Mouse (Mus musculus): Measurements from ENCODE around the gene Ppm1e. TPM values are rescaled to one million over a fixed set of nuclear protein-coding genes. Genes with fewer than 3 reads are reported as not detected.

Ppm1e gene
- 2.1 and 2.4 TPM in 2 replicates for polyA plus RNA-seq (2015; fragmentation: Nextera tagmentation; extraction: Ambion mirVana)

DNA sequence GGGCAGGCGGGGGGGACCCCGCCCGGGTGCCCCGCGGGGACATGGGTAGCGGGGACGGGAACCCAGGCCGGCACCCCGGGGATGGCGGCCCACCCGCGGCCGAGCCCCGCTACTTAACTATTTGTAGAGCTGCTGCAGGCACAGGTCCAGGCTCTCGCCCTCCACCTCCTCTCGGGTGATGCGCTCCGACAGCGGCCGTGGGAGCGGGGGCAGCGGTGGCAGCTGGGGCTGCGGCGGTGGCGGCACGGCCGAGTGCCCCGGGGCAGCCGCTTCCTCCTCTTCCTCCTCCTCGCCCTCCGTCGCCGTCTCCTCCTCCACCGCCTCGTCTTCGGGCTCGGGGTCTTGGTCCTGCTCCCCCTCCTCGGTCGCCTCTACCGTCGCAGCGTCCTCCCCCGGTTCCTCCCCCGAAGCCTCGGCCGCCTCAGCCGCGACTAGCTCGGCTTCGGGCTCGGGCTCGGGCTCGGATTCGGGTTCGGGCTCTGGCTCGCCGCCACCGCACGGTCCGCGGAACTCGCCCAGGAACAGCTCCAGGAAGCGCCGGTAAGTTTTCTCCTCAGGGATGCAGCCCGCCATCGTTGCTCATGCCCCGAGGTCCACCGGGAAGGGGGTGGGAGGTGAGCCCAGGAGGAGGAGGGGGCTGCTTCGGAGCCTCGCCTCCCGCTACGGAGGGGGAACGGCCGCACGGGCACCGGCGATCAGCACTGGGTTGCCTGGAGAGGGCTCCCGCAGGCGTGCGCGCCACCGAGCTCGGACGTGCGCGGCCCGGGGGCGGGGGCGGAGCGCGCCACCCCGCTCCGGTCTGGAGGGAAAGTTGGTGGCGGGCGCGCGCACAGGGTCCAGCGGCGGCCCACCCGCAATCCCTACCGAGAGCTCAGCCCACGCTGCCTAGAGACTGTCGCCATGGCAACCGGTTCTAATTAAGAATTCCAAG lies at the start of gene Ppm1e:
Gene Ppm1e, minus strand, starts transcription at position 693 of the 931 bp plus-strand sequence.
- peak; percentile 67 for DNase-seq (ENCODE audit: low spot score)

DNA sequence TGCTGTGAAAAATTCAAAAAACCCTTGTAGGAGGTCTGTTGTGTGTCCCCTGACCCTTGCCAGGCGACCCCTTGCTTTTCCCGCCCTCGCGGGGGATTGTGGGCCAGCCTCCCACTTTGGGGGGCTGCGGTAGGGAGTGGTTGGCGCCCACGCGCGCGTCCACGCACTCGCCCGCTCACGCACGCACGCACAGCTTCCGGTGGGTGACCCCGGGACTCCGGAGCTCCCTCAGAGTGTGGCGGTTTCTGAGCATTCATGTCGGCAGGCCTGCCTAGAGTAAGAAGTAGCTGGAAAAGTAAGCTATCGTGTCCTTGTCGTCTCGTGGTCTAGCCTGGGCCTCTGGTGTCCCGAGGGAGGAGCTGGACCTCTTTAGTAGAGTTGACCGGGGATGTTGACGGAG lies 46.1 kb upstream of the Ppm1e start, which contains the start of the genes Rad51c and Tex14:
Gene Rad51c, minus strand, starts transcription at position 79 of the 400 bp plus-strand sequence.
Gene Tex14, plus strand, starts transcription at position 190 of the 400 bp plus-strand sequence.
- DNase-seq (ENCODE audit: low spot score): no peak

DNA sequence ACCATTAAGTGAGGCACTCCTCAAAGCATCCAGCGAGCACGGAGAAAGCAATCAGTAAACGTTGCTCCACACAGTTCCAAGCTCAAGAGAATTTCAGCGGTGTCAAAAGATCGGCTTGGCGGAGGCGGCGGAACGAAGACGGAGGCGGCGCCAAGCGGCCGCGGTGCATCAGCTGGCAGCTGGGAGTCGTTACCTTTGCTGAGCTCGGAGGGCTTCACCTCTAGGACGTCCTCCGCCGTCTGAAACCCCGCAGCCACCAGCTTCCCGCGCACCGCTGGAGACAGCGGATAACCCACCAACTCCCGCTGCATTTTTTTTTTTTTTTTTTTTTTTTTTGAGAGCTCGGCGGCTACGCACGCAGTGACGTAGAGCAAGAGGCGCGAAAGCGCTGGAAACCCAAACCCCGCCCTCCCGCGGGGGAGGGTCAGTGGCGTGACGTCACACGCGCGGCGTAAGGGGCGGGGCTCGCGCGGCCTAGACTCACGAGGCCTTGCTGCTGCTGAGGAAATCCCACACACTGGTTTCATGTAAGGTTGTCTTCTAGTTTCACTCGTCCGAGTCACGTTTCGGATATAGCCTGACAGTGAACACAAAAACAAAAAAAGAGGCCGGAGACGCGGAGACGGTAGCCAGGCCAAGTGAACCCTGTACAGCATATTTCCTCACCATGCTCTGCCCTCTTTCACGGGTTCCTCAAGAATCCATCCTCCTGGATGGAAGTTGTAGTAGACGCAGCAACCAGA lies 45.5 kb upstream of the Ppm1e start:
- peak; percentile 98 for DNase-seq (ENCODE audit: low spot score)

DNA sequence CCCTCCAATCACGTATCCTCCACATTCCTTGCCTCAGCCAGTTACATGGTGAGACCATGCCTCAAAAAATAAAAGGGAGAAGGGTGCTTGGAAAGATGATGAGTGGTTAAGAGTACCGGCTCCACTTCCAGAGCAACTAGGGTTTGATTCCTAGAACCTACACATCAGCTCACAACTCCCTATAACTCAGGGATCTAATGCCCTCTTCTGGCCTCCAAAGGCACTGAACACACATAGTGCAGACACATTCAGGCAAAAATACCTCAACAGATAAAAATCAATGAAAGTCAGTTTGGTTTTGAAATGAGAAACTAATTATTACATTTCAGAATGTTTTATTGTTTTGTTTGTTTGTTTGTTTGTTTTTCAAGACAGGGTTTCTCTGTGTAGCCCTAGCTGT lies 39.6 kb upstream of the Ppm1e start:
- no peak for DNase-seq (ENCODE audit: low spot score)

DNA sequence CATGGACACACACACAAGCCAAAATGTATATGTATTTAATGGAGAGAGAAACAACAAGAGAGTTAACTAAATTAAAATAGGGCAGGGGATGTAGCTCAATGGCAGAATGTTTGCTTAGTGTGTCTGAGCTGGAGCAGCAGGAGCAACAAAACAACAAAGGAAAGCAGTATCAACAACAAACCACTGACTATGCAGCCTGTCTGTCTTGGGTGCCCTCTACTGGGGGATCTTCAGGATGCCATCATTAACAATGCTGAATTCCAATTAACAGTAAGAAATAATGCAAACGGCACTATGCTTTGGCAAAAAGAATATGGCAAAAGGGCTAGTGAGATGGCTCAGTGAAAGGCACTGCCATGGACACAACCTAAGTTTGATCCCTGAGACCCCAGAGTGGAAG lies 35.0 kb upstream of the Ppm1e start:
- DNase-seq (ENCODE audit: low spot score): peak; percentile 31

DNA sequence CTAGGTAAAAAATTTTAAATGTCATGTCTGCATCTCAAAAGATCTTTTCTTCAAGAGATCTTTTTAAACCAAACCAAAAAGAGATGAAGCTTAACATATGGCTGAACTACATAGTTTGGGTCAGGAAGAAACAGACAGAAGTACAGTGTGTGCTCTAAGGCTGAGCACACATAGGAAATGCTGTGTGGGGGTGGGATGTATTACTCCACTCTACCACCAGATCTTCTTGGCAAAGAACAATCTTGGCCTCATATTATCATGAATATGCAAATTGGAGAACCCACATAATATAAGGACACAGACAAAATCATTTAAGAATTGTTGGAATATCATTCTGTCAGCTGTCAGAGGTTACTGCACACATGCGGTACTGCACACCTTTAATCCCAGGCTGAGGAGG lies 26.9 kb upstream of the Ppm1e start:
- no peak for DNase-seq (ENCODE audit: low spot score)

DNA sequence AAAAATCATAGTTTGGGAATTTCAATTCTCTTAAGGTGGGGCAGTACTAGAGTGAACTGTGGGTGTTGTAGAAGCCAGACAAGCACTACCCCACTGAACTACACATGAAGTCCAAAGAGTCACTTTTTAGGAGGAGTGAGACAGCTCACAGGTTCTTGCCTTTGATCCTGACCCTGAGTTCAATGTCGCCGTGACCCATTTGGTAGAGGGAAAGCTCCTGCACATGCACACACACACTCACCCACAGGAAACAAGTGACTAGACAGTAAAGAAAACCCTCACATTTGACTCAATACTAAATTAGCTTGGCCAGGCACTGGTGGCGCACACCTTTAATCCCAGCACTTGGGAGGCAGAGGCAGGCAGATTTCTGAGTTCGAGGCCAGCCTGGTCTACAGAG lies 25.7 kb upstream of the Ppm1e start:
- no peak for DNase-seq (ENCODE audit: low spot score)

DNA sequence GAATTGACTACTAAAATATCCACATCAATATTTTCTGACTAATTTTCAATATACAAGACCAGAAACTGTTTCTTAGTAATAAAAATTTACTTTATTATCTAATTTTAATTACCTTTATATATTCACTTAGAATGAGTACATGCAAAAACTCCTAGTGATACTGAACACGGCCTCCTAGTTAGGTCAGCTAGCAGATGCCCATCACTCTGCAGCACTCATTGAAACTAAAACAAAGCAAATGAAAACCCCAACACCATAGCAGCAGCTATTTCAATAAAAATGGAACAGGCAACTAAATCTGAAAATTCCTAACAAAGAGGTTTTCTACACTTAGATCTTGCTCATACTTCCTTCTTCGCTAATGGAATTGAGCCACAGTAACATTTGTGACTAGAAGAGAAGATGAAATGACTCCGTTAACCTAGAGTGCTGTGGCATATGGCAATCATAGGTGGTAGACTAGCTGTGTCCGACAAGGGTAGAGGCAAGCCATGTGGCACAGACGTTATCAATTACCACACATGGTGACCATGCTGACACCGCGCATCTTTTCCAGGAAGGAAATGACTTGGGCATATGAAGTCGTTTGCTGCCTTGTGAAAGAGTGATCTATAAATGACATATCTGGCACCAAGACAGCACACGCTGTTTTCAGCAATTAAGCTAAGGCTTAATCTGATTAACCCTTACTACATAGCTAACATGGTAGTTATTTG lies 9.2 kb upstream of the Ppm1e start:
- no peak for DNase-seq (ENCODE audit: low spot score)

DNA sequence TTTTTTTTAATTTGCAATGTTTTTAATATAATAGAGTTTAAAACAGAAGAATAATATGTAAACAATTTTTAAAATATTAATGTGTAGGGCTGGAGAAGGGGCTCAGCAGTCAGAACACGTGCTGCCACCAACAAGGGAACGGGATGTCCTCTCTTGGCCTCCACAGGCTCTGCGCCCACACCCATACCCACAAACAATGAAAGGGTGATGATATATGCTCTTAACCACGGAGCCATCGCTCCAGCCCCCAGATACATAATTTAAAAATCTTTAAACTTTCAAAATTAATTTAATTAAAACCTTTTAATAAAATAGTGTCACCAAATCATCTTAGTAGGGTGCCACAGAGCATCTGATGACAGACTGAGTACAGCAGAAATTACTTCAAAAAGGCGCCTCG lies 8.2 kb upstream of the Ppm1e start:
- DNase-seq (ENCODE audit: low spot score): no peak

DNA sequence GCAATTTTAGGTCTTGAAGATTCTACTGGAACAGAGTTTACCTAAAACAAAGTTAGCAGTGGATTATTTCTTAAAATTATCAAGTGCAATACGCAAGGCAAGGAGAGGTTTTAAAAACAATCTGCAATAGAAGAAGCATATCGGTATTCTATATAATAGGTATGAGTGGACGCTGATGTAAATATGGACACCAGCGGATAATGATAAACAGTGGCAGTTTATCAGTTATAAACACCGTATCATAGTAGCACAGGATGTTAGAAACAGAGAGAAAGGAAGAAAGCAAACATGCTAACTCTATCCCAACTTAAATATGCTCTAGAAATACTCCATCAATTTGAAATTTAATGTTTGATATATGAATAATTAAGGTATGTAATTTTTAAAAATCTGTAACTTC lies 6.3 kb upstream of the Ppm1e start:
- DNase-seq (ENCODE audit: low spot score): no peak

DNA sequence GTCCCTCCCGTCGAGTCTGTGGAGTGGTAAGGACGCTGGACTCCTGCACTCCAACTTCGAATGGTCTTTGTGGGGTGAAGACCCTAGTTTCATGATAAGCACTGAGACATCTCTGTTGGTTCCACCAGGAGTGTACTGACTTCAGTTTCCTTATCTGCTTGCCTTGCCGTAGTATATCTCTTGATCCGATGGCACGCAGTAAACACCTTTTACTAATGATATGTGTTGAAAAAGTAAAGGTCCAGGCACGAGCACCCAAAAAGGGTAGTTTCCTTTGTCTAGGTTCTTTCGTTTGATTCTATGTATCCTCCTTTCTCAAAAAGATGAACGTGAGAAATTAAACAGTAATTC lies 414 bp upstream of the Ppm1e start:
- DNase-seq (ENCODE audit: low spot score): no peak

DNA sequence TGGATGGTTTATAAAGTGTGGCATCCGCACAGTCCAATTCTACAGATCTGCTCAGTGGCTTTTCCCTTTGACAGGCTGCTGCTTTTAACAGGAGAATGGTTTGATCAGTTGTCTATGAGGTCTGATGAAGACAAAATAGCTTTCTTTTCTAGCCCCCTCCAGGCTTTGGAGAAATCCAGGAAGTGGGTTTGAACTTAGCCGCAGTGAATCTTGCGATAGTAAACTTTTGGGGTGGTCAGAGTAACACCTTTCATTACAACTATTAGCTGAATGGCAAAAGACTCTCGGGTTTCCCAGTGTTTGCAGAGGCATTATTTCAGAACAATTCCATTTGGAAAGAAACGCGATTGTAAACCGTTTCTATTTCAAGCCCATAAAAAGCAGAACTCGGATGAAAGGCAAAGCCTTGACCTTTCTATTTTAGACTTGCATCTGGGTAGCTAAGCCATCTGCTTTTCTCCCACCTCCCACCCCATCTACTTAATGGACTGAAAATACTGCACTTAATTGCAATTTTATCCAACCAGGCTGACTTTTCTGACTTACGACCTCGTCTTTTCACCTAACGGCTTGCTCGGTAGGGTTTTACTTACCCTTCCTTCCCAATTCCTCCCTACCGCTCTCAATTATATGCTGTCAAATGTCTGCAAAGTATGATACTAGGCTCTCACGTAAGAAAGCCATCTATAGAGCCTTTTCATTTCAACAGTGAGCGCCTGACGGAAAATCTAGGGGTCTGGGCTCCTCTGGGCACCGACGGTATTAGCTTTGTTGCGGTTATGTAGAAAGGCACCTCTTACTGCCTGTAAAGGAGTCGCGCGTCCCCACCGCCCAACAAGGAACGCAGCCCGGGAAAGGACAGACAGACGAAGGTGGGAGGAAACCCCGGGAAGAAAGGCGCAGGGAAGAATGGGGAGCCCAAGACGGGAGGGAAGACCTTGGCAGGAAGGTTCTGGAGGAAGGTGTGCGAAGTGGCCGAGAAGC lies 1.2 kb downstream of the Ppm1e start:
- DNase-seq (ENCODE audit: low spot score): no peak

DNA sequence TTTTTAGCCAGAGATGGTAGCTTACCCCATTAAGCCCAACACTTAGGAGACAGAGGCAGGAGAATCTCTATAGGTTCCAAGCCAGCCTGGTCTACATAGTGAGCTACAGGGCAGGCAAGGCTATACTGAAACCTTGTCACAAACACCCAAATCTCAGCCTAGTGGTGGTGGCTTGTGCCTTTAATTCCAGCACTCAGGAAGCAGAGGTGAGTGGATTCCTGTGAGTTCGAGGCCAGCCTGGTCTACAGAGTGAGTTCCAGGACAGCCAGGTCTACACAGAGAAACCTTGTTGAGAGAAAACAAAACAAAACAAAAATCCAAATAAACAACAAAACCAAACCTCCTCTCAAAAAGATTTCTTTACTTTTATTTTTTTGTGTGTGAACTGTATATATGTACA lies 4.0 kb downstream of the Ppm1e start:
- no peak for DNase-seq (ENCODE audit: low spot score)

DNA sequence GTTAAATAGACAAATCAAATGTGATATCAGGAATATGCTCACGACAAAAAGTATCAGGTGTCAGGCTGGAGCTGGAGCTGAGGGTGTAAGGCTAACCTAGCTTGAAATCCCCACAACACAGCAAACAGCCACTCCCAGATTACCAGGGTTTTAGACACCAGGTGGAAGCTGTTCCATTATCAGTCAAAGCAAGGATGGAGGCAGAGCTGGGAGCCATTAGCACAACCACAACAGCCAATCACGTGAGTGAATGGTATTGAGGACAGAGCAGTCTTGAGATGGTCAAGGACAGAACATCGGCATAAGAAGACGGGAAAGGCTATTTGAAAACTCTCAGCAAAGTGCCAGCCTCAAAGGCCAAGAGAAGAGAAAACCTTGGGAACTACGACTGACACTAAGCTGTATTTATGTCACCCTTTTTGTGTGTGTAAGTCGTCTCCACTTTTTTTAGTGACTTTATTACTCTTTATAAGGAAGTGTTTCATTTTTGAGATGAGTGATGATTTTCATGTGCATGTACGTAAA lies 5.1 kb downstream of the Ppm1e start:
- no peak for DNase-seq (ENCODE audit: low spot score)

DNA sequence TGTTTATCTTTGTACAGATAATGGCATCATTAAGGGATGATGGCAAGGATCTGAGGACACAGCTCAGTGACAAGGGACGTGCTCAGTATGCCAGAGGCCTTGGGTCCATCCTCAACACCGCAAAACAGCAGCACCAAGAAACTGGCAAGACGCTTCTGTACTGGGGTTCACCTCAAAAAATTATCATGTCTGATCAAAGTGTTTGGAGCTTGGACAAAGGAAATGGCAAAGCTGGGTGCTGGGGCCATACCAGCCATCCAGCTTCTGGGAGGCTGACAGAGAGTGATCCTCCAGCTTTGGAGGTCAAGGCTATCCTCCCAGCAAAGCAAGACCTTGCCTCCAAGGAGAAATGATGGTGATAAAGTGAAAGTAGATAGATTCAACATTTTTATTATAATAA lies 32.4 kb downstream of the Ppm1e start:
- DNase-seq (ENCODE audit: low spot score): no peak

DNA sequence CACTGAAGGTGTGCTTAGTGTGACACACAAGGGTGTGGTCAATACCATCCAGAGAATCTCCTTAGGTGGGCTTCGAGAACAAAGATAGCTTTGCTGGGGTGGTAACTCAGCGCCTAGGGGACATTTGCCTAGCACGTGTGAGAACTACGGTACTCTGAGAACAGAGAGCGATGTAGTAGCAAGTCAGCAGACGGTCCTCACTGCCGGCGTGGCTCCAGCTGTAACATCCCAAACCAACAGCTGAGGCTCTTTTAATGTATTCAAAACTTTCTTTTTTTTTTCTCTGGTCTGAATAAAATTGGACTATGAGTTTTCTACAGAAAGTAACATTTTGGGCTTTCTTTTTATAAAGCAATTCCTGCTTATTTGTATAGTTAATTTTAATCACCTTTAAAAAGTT lies 36.3 kb downstream of the Ppm1e start:
- no peak for DNase-seq (ENCODE audit: low spot score)

DNA sequence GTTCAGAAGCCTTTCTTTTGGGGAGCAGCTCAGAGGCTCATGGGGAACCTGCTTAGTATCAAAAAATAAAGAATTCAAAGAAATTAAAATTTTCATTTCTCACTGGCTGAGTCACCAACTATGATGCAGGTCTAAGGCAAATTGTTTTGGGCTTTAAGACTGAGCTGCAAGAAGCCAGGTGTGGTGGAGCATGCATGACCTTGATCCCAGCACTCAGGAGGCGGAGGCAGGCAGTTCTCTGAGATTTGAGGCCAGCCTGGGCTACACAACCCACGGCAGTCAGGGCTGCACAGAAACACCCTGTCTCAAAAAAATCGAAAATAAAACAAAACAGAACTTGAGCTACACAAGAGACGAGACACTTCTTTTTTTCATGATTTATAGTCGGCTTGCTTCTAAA lies 38.8 kb downstream of the Ppm1e start:
- no peak for DNase-seq (ENCODE audit: low spot score)

DNA sequence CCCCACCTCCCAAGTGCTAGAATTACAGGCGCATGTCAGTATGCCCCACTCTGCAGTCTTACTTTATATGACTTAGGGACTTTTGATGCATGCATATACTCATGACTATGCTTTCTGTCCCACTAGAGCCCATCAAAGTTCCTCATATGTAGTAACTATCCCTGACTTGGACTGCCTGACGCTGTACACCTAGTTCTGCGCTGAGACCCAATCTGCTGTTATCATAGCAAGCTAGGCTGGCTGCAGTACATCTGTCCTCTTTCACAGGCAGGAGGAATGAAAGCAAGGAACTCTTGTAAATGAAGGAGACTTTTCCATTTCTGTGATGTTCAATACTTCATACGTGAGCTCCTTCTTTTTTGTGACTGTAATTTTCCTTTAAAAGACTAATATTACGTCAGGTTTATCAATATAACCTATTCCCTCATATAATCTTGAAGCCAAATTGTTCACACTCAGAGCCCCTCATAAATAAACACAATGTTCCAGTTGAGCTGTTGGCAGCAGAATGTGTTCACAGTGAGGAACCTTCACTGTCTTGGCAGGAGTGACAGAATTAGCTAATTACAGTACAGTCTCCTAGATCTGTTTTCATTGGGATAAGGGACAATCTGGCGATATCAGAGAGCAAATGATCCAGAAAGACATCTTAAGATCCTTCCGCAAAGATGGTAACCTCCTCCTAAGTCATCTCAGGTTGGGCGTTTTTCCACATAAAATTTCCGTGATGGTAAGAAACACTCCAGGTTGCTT lies 39.7 kb downstream of the Ppm1e start:
- DNase-seq (ENCODE audit: low spot score): no peak

DNA sequence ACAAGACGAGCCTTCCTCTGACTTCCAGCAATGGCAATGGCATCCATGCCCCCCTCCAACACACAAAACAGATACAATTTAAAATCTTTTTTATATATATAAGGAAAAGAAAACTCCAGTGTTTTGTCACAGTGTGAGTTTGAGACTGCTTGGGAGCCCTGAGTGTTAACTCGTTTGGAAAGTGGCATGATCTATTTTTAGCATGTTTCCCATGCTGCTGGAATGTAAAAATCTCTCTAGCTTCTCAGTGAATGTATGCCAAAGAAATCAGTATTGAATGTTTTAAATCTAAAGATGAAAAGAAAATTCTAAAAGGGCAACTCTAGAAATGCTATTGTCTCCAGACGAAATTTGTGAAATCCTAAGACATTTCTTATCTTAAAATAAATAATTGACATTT lies 45.3 kb downstream of the Ppm1e start:
- no peak for DNase-seq (ENCODE audit: low spot score)

DNA sequence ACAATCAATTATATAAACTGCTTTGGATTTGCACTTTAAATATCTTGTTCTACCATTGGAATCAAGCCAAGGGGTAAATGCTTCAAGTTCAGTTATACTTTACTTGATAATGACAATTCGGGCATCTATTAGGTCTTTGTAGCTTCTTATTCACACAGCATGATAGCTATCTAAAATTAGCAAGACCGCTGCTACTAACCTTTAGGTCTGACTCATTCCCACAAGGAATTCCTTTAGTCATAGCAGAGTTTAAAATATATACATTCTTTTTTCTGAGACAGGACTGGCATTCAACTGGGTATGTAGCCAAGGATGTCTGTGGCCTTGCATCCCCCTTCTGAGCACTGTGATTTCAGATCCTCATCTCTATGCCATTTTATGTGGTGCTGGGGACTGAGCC lies 48.5 kb downstream of the Ppm1e start:
- no peak for DNase-seq (ENCODE audit: low spot score)

All from thymus, postnatal 0 days (tissue).